Mouse (Mus musculus) thymus, postnatal 36 days (tissue): ENCODE results near the gene Twf2.

Experiments
- DNase-seq, 2 experiments: peaks; one replicate each; pipeline ENCODE4 v3.0.0; 2022; ENCODE audit warnings: mixed read lengths in 2 of 2

Twf2 gene

GRCm38 (mm10) chr9:106211680-106212593 is 9.0 kb downstream of the Twf2 start:
- peak; percentile 85 to 88 for DNase-seq

- peak in 1 of 2 experiments; percentile 41 for DNase-seq
Measured at GRCm38 (mm10) chr9:106212594-106212981, 9.7 kb downstream of the Twf2 start.

- DNase-seq, result no peak
Measured at GRCm38 (mm10) chr9:106215341-106216125, 12.6 kb downstream of the Twf2 start.

- DNase-seq, result no peak
Measured at GRCm38 (mm10) chr9:106216971-106217370, 14.1 kb downstream of the Twf2 start.

GRCm38 (mm10) chr9:106220894-106221523 is 18.1 kb downstream of the Twf2 start:
- no peak for DNase-seq

- no peak for DNase-seq
Measured at GRCm38 (mm10) chr9:106222261-106222851, 19.4 kb downstream of the Twf2 start, which contains the start of gene Tlr9. Gene Tlr9 (plus strand): TSS chr9:106222598.

GRCm38 (mm10) chr9:106222994-106223393 is 20.1 kb downstream of the Twf2 start:
- DNase-seq, result no peak

GRCm38 (mm10) chr9:106225469-106226150 is 22.7 kb downstream of the Twf2 start:
- DNase-seq, result no peak

- DNase-seq, result no peak
Measured at GRCm38 (mm10) chr9:106226151-106226682, 23.3 kb downstream of the Twf2 start.

GRCm38 (mm10) chr9:106227790-106228429 is 25.0 kb downstream of the Twf2 start:
- DNase-seq, result no peak

GRCm38 (mm10) chr9:106230051-106230733 is 27.3 kb downstream of the Twf2 start:
- DNase-seq, result no peak

- no peak for DNase-seq
Measured at GRCm38 (mm10) chr9:106230734-106231106, 27.8 kb downstream of the Twf2 start.

GRCm38 (mm10) chr9:106231220-106231619 is 28.3 kb downstream of the Twf2 start:
- DNase-seq, result no peak

GRCm38 (mm10) chr9:106231816-106232215 is 28.9 kb downstream of the Twf2 start:
- DNase-seq, result no peak

- DNase-seq, result no peak
Measured at GRCm38 (mm10) chr9:106232956-106233355, 30.0 kb downstream of the Twf2 start.

- DNase-seq, result no peak
Measured at GRCm38 (mm10) chr9:106233953-106234352, 31.0 kb downstream of the Twf2 start.

GRCm38 (mm10) chr9:106235194-106235830 is 32.4 kb downstream of the Twf2 start:
- no peak for DNase-seq

GRCm38 (mm10) chr9:106236156-106236817 is 33.4 kb downstream of the Twf2 start:
- DNase-seq, result no peak

- no peak for DNase-seq
Measured at GRCm38 (mm10) chr9:106236818-106237211, 33.9 kb downstream of the Twf2 start.

GRCm38 (mm10) chr9:106237401-106237800 is 34.5 kb downstream of the Twf2 start:
- DNase-seq, result no peak
